Mouse (Mus musculus): ENCODE data around the gene AC134908.4.

The AC134908.4 gene

GRCm38 (mm10) chr17:25806507-25806906, 11.0 kb upstream of the AC134908.4 start:
- no peak for DNase-seq

GRCm38 (mm10) chr17:25802825-25803517, 7.5 kb upstream of the AC134908.4 start:
- no peak for DNase-seq

- DNase-seq = peak; percentile 74 to 75
Observed at GRCm38 (mm10) chr17:25801029-25801428, 5.6 kb upstream of the AC134908.4 start.

- peak; percentile 88 for DNase-seq
Observed at GRCm38 (mm10) chr17:25796951-25797369, 1.5 kb upstream of the AC134908.4 start, which contains the start of gene Metrn. Gene Metrn, minus strand, starts transcription at chr17:25797136.

GRCm38 (mm10) chr17:25796211-25796771, 832 bp upstream of the AC134908.4 start:
- no peak for DNase-seq

GRCm38 (mm10) chr17:25794998-25795397, 461 bp downstream of the AC134908.4 start:
- no peak for DNase-seq

- no peak for DNase-seq
Observed at GRCm38 (mm10) chr17:25794197-25794596, 1.3 kb downstream of the AC134908.4 start.

GRCm38 (mm10) chr17:25792615-25793014, 2.8 kb downstream of the AC134908.4 start, which contains the start of gene Fam173a:
Gene Fam173a, minus strand, starts transcription at chr17:25792901.
- peak; percentile 74 to 80 for DNase-seq

- peak; percentile 81 to 83 for DNase-seq
Observed at GRCm38 (mm10) chr17:25791843-25792527, 3.5 kb downstream of the AC134908.4 start.

GRCm38 (mm10) chr17:25791320-25791842, 4.1 kb downstream of the AC134908.4 start:
- DNase-seq = no peak

- DNase-seq = no peak
Observed at GRCm38 (mm10) chr17:25786781-25787504, 8.5 kb downstream of the AC134908.4 start.

- no peak for DNase-seq
Observed at GRCm38 (mm10) chr17:25786280-25786679, 9.2 kb downstream of the AC134908.4 start, which contains the start of gene Ccdc78. Gene Ccdc78, plus strand, starts transcription at chr17:25786580.

GRCm38 (mm10) chr17:25785281-25785745, 10.1 kb downstream of the AC134908.4 start, which contains the start of gene Haghl:
Gene Haghl, minus strand, starts transcription at chr17:25785673.
- DNase-seq = peak; percentile 94 to 96

GRCm38 (mm10) chr17:25783861-25784574, 11.4 kb downstream of the AC134908.4 start:
- DNase-seq = no peak

GRCm38 (mm10) chr17:25783086-25783485, 12.4 kb downstream of the AC134908.4 start:
- DNase-seq = no peak

- DNase-seq = no peak
Observed at GRCm38 (mm10) chr17:25781339-25781738, 14.1 kb downstream of the AC134908.4 start.

GRCm38 (mm10) chr17:25777948-25778347, 17.5 kb downstream of the AC134908.4 start:
- no peak for DNase-seq

GRCm38 (mm10) chr17:25775318-25776062, 20.0 kb downstream of the AC134908.4 start:
- no peak for DNase-seq

- peak; percentile 95 to 96 for DNase-seq
Observed at GRCm38 (mm10) chr17:25773549-25774120, 21.8 kb downstream of the AC134908.4 start, which contains the start of gene Narfl. Gene Narfl, plus strand, starts transcription at chr17:25773776.

GRCm38 (mm10) chr17:25769331-25769730, 26.1 kb downstream of the AC134908.4 start:
- DNase-seq = no peak

Data from lung, adult 18-20 months (tissue).